Mouse (Mus musculus) liver, postnatal 0 days (tissue): ENCODE measurements around the gene Cntnap5a.

ENCODE experiments used
- CTCF ChIP-seq: sonication (generic); IDR thresholded peaks from 2 replicates; pipeline ENCODE4 v1.5.1; 2016; ENCODE audit warnings: antibody characterized with exemption, low read depth
- EP300 ChIP-seq: IDR thresholded peaks from 2 replicates; pipeline ENCODE4 v1.6.1; 2016; ENCODE audit warnings: antibody characterized with exemption, low read depth, mild to moderate bottlenecking

DNA sequence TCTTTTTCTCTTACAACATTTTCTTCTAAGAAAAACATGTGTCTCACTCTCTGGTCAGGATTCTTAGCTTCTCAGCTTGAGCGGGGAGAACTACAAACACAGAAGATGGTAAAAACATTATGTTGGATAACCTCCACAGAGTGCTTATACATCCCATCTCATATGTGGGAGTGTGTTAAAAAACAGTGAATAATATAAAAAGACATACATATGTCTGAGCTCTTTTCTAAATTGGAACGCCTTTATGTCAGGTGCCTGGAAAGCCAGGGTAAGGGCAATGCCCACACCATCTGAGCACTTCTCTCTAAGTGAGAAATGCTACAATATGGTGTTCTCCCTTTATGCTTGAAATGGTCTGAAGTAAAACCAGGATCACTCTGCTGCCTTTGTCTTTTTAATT is 507.7 kb downstream of the Cntnap5a start:
- TF ChIP-seq CTCF (no peak), EP300 (no peak)
